ENCODE assay signal across 14 mouse cellular contexts in genomic region chr12:79984985-79985747, GRCm38 (mm10).
DNase-seq lines count a peak whose midpoint lies in the region; ATAC-seq and TF ChIP-seq lines count a peak whose summit lies in the region.
"Had no signal": no experiment of that assay in that cellular context is flagged by ENCODE, and none has a peak within 500 bp of the region (broad histone marks: within the 10 kb centered on the region; RNA-seq: fewer than 3 reads in every experiment).

No protein-coding gene starts in this region.

- WGBS in liver, embryonic 11.5 days: 51% methylated on average over 5 of the region's 5 CpGs
- WGBS in heart, embryonic 16.5 days: 51% methylated on average over 5 of the region's 5 CpGs
- 29% methylated on average over 5 of the region's 5 CpGs for WGBS in liver, embryonic 16.5 days (ENCODE audit: insufficient replicate concordance)
- 92% methylated on average over 5 of the region's 5 CpGs for WGBS in forebrain, postnatal 0 days
- WGBS in forebrain, embryonic 13.5 days: 94% methylated on average over 5 of the region's 5 CpGs

- peak overlapping the region; percentile 73 for H3K27ac ChIP-seq in liver, embryonic 11.5 days (ENCODE audit: low read depth, low read length)
- peak overlapping the region; percentile 76 for H3K27ac ChIP-seq in heart, embryonic 16.5 days (ENCODE audit: low read length)
- H3K27ac ChIP-seq in liver, embryonic 16.5 days (ENCODE audit: low read length): peak overlapping the region; percentile 82
- no peak overlapping the region for H3K27ac ChIP-seq in forebrain, postnatal 0 days (ENCODE audit: low read depth, low read length)
- no peak overlapping the region for H3K27ac ChIP-seq in forebrain, embryonic 13.5 days
- H3K27ac ChIP-seq: forebrain, embryonic 15.5 days had no signal

- no peaks in the 10 kb centered on the region for H3K36me3 ChIP-seq in liver, embryonic 11.5 days (ENCODE audit: control insufficient read depth, insufficient read depth, low read length)
- no peaks in the 10 kb centered on the region for H3K36me3 ChIP-seq in heart, embryonic 16.5 days (ENCODE audit: control insufficient read depth, insufficient read depth)
- no peaks in the 10 kb centered on the region for H3K36me3 ChIP-seq in liver, embryonic 16.5 days (ENCODE audit: control insufficient read depth, insufficient read depth)
- H3K36me3 ChIP-seq in forebrain, postnatal 0 days (ENCODE audit: insufficient read depth): no peaks in the 10 kb centered on the region
- H3K36me3 ChIP-seq in forebrain, embryonic 13.5 days (ENCODE audit: poor library complexity, severe bottlenecking): no peaks in the 10 kb centered on the region
- H3K36me3 ChIP-seq: forebrain, embryonic 15.5 days; neural tube, embryonic 15.5 days had no signal

- no peaks in the 10 kb centered on the region for H3K9me3 ChIP-seq in liver, embryonic 11.5 days (ENCODE audit: control insufficient read depth, low read length)
- H3K9me3 ChIP-seq in heart, embryonic 16.5 days (replicated peaks; ENCODE audit: control insufficient read depth, low read length): no peaks in the 10 kb centered on the region
- no peaks in the 10 kb centered on the region for H3K9me3 ChIP-seq in liver, embryonic 16.5 days (replicated peaks; ENCODE audit: control insufficient read depth, low read length)
- H3K9me3 ChIP-seq in forebrain, postnatal 0 days (ENCODE audit: low read length): no peaks in the 10 kb centered on the region
- H3K9me3 ChIP-seq in forebrain, embryonic 13.5 days (replicated peaks): no peaks in the 10 kb centered on the region
- H3K9me3 ChIP-seq: forebrain, embryonic 15.5 days; neural tube, embryonic 15.5 days had no signal

- no peaks in the 10 kb centered on the region for H3K27me3 ChIP-seq in liver, embryonic 11.5 days (replicated peaks; ENCODE audit: control insufficient read depth, insufficient read depth, low read length)
- no peaks in the 10 kb centered on the region for H3K27me3 ChIP-seq in heart, embryonic 16.5 days (ENCODE audit: control insufficient read depth, insufficient read depth, low read length)
- H3K27me3 ChIP-seq in liver, embryonic 16.5 days (ENCODE audit: control insufficient read depth, insufficient read depth, low read depth, low read length): no peaks in the 10 kb centered on the region
- H3K27me3 ChIP-seq in forebrain, postnatal 0 days (ENCODE audit: insufficient read depth, low read length): no peaks in the 10 kb centered on the region
- H3K27me3 ChIP-seq in forebrain, embryonic 13.5 days: no peaks in the 10 kb centered on the region
- H3K27me3 ChIP-seq: CH12.LX; forebrain, embryonic 15.5 days; neural tube, embryonic 15.5 days had no signal

- no peak overlapping the region; the same call in 1 of the 2 replicates for H3K9ac ChIP-seq in liver, embryonic 11.5 days (ENCODE audit: low read depth, low read length)
- H3K9ac ChIP-seq in heart, embryonic 16.5 days (ENCODE audit: low read length): no peak overlapping the region
- 0 out of 2 replicates have a peak overlapping the region, but pooled peaks have one; percentile 15 for H3K9ac ChIP-seq in liver, embryonic 16.5 days (ENCODE audit: low read depth, low read length)
- no peak overlapping the region for H3K9ac ChIP-seq in forebrain, postnatal 0 days
- no peak overlapping the region for H3K9ac ChIP-seq in forebrain, embryonic 13.5 days
- H3K9ac ChIP-seq: forebrain, embryonic 15.5 days; neural tube, embryonic 15.5 days had no signal

- TF ChIP-seq CTCF in forebrain, postnatal 0 days (IDR thresholded peaks at IDR 0.05; ENCODE audit: low read depth): no peak

- H3K4me3 ChIP-seq in liver, embryonic 11.5 days (ENCODE audit: low read depth, low read length): no peak overlapping the region
- no peak overlapping the region for H3K4me3 ChIP-seq in heart, embryonic 16.5 days (ENCODE audit: low read length)
- no peak overlapping the region for H3K4me3 ChIP-seq in liver, embryonic 16.5 days (ENCODE audit: low read depth, low read length)
- no peak overlapping the region for H3K4me3 ChIP-seq in forebrain, postnatal 0 days (ENCODE audit: low read depth, low read length)
- no peak overlapping the region for H3K4me3 ChIP-seq in forebrain, embryonic 13.5 days
- H3K4me3 ChIP-seq: forebrain, embryonic 15.5 days; neural tube, embryonic 15.5 days had no signal

- peak; percentile 61 for ATAC-seq in liver, embryonic 11.5 days (replicated peaks; ENCODE audit: low FRiP score)
- ATAC-seq in common myeloid progenitor, adult 5-6 weeks (replicated peaks; ENCODE audit: low read depth, poor library complexity, severe bottlenecking): 0 out of 2 replicates have a peak, but pooled peaks have one; percentile 8
- ATAC-seq in heart, embryonic 16.5 days (replicated peaks; ENCODE audit: extremely low read depth, insufficient read depth, low FRiP score): peak; percentile 68
- ATAC-seq in liver, embryonic 16.5 days (ENCODE audit: low read depth): peak; percentile 61
- no peak for ATAC-seq in forebrain, postnatal 0 days
- ATAC-seq in forebrain, embryonic 13.5 days: no peak
- ATAC-seq: forebrain, embryonic 15.5 days had no signal

- DNase-seq in liver, embryonic 11.5 days (ENCODE audit: low spot score): no peak
- DNase-seq in liver: no peak
- DNase-seq in forebrain, postnatal 0 days: no peak
- DNase-seq in thymus, postnatal 10 days (ENCODE audit: low spot score in 2 of 2): no peak
- DNase-seq: adrenal gland, postnatal 36 days; cerebellum, adult 18-20 months; gastrocnemius, postnatal 25 days had no signal

- H3K4me2 ChIP-seq in liver, embryonic 11.5 days: peak overlapping the region; percentile 6; the same call in 1 of the 2 replicates
- no peak overlapping the region for H3K4me2 ChIP-seq in heart, embryonic 16.5 days (ENCODE audit: low read depth, low read length)
- H3K4me2 ChIP-seq in liver, embryonic 16.5 days (ENCODE audit: low read depth, low read length): 0 out of 2 replicates have a peak overlapping the region, but pooled peaks have one; percentile 19
- no peak overlapping the region for H3K4me2 ChIP-seq in forebrain, postnatal 0 days (ENCODE audit: low read depth)
- H3K4me2 ChIP-seq in forebrain, embryonic 13.5 days: no peak overlapping the region
- H3K4me2 ChIP-seq: forebrain, embryonic 15.5 days; neural tube, embryonic 15.5 days had no signal

- H3K4me1 ChIP-seq in liver, embryonic 11.5 days (replicated peaks; ENCODE audit: control insufficient read depth, insufficient read depth, low read length): peaks cover 84% of the 10 kb centered on the region
- H3K4me1 ChIP-seq in heart, embryonic 16.5 days (ENCODE audit: control insufficient read depth, insufficient read depth, low read length): peaks cover 55% of the 10 kb centered on the region
- H3K4me1 ChIP-seq in liver, embryonic 16.5 days (ENCODE audit: control insufficient read depth, low read depth, low read length): peaks cover 64% of the 10 kb centered on the region
- H3K4me1 ChIP-seq in forebrain, postnatal 0 days (ENCODE audit: insufficient read depth): 0 out of 2 replicates have a peak, but pooled peaks cover 6% of the 10 kb centered on the region
- H3K4me1 ChIP-seq in forebrain, embryonic 13.5 days: peaks cover 16% of the 10 kb centered on the region

Comparison
In these comparisons a context has a peak if more than half of its experiments do, and no peak if none do; other contexts are left out.
1. ATAC-seq: peak in liver, embryonic 11.5 days (single experiment), common myeloid progenitor, adult 5-6 weeks (single experiment), heart, embryonic 16.5 days (single experiment) and liver, embryonic 16.5 days (single experiment); none in forebrain, postnatal 0 days (single experiment) and forebrain, embryonic 13.5 days (single experiment).
2. H3K27ac ChIP-seq: peak in liver, embryonic 11.5 days (single experiment), heart, embryonic 16.5 days (single experiment) and liver, embryonic 16.5 days (single experiment); none in forebrain, postnatal 0 days (single experiment) and forebrain, embryonic 13.5 days (single experiment).
3. H3K4me2 ChIP-seq: peak in liver, embryonic 11.5 days (single experiment) and liver, embryonic 16.5 days (single experiment); none in heart, embryonic 16.5 days (single experiment), forebrain, postnatal 0 days (single experiment) and forebrain, embryonic 13.5 days (single experiment).